Mouse (Mus musculus) adrenal gland, adult 2 months (tissue): ENCODE measurements around the gene Col4a3. TPM values are rescaled to one million over a fixed set of nuclear protein-coding genes. Genes with fewer than 3 reads are reported as not detected.

ENCODE experiments used
- DNase-seq: peaks from one replicate; pipeline ENCODE4 v3.0.0; 2021
- polyA plus RNA-seq: library from polyadenylated mRNA; depleted of rRNA; stranded (reverse); fragments of >200 nt; gene quantifications from 2 replicates; pipeline ENCODE4 v1.2.3, GENCODE M21; 2012; rRNA removed
- total RNA-seq, 2 experiments: library from RNA; stranded (reverse); gene quantifications; 2 replicates each; pipeline ENCODE4 v1.2.3; 2021

Col4a3 gene
- total and polyA plus RNA-seq, 3 experiments: 0.74 to 3.5 (median 1.8) TPM

DNA sequence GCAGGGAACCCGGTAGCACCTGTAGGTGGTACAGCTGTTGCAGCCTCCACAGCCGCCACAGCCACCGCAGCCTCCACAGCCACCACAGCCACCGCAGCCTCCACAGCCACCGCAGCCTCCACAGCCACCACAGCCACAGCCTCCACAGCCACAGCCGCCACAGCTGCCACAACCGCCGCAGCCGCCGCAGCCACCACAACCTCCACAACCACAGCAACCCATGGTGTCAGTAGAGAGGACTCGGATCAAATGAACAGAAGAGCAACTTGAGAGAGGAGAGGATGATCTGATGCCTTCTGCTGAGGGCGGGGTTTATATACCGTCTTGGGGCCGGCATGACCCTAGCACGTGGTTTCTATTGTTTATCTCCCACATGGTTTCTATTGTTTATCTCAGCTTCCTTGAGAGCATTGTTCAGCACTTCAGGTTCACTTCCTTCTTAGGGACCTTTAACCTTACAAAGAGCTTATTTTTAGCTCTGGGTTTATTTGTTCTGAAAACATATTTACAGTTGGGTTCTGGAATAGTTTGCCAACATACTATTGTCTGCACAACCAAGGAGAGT is 184.4 kb downstream of the Col4a3 start, which contains the start of gene Gm47791:
Gene Gm47791 (minus strand): TSS at position 222 of the 565 bp plus-strand sequence.
- no peak for DNase-seq

Other genes starting within 250 kb of the Col4a3 start
- gene Col4a4, start 72 bp upstream of the Col4a3 start, total RNA-seq: 1 to 10 TPM; 3.9 to 5.6 TPM
- gene Col4a4, start 72 bp upstream of the Col4a3 start, polyA plus RNA-seq: 1.7 TPM in 2 replicates
- gene Mff, start 138.0 kb downstream of the Col4a3 start, total RNA-seq: 100 to 1,000 TPM; 133 to 135 TPM
- gene Mff, start 138.0 kb downstream of the Col4a3 start, polyA plus RNA-seq: 242 and 318 TPM in 2 replicates
- gene Tm4sf20, start 181.5 kb downstream of the Col4a3 start, total RNA-seq: not detected
- not detected in 2 replicates for gene Tm4sf20, start 181.5 kb downstream of the Col4a3 start, polyA plus RNA-seq
- gene Gm47791, start 184.3 kb downstream of the Col4a3 start, total RNA-seq: not detected
- gene Gm47791, start 184.3 kb downstream of the Col4a3 start, polyA plus RNA-seq: not detected in 2 replicates